Mouse (Mus musculus) spleen, adult 2 months (tissue): ENCODE results near the gene Sult4a1. TPM values are rescaled to one million over a fixed set of nuclear protein-coding genes. Genes with fewer than 3 reads are reported as not detected.
"Not testable (repeated sequence)": the region's sequence is repeated elsewhere in the genome, so short reads cannot be mapped to it uniquely, and the experiment has no call there.

Experiments used
- DNase-seq, 2 experiments: peaks; one replicate each; pipeline versions ENCODE4 v3.0.0 to v3.0.0-alpha.2; 2012 to 2021; ENCODE audit warnings: low spot score in 2 of 2, low read depth in 1 of 2
- H3K27ac ChIP-seq: fragments of 200-500 bp; 2 replicates; pipeline ENCODE4 v1.5.1; 2012; ENCODE audit warnings: low read length, inconsistent platforms; ENCODE audit not compliant: insufficient read depth
- H3K27me3 ChIP-seq: fragments of 200-500 bp; 2 replicates; pipeline ENCODE4 v1.6.1; 2012; ENCODE audit warnings: mild to moderate bottlenecking, moderate library complexity, low read length, inconsistent platforms; ENCODE audit not compliant: control insufficient read depth, insufficient read depth
- H3K36me3 ChIP-seq: fragments of 200-500 bp; 2 replicates; pipeline ENCODE4 v1.6.1; 2012; ENCODE audit warnings: mild to moderate bottlenecking, low read length, inconsistent platforms; ENCODE audit not compliant: control insufficient read depth, insufficient read depth
- H3K4me1 ChIP-seq: fragments of 200-500 bp; 2 replicates; pipeline ENCODE4 v1.6.1; 2011; ENCODE audit warnings: inconsistent platforms; ENCODE audit not compliant: control insufficient read depth, insufficient read depth, insufficient read length
- H3K4me3 ChIP-seq: fragments of 200-500 bp; 2 replicates; pipeline ENCODE4 v1.5.1; 2011; ENCODE audit warnings: mild to moderate bottlenecking, inconsistent platforms; ENCODE audit not compliant: insufficient read depth, insufficient read length; ENCODE audit errors: extremely low read depth
- CTCF ChIP-seq: fragments of 200-500 bp; IDR thresholded peaks from 2 replicates; pipeline ENCODE4 v1.5.1; 2011; ENCODE audit warnings: mild to moderate bottlenecking, inconsistent platforms; ENCODE audit not compliant: insufficient read depth, insufficient read length, insufficient replicate concordance; ENCODE audit errors: extremely low read depth
- POLR2A ChIP-seq: fragments of 200-500 bp; IDR thresholded peaks from 2 replicates; pipeline ENCODE4 v1.6.1; 2011; ENCODE audit warnings: low read depth, low read length, inconsistent platforms
- WGBS: fragments of 180-500 bp; shearing (Covaris S2); methylation state at CpG from one replicate; pipeline ENCODE4 v1.1.7; 2018; 5-methylcytosine and 5-hydroxymethylcytosine counted together
- polyA plus RNA-seq: library from polyadenylated mRNA; depleted of rRNA; stranded (reverse); fragments of >200 nt; gene quantifications from 2 replicates; pipeline ENCODE4 v1.2.3, GENCODE M21; 2012

The Sult4a1 gene
- polyA plus RNA-seq, 1 experiment: 0.29 TPM

GRCm38 (mm10) chr15:84104626-84105025 is 928 bp downstream of the Sult4a1 start:
- WGBS: 78% methylated on average over 7 of the region's 7 CpGs
- no peak for TF ChIP-seq POLR2A
- TF ChIP-seq CTCF: no peak
- peaks cover 5% of the 10 kb centered on the region for H3K4me1 ChIP-seq
- no peak for DNase-seq
- no peak overlapping the region for H3K27ac ChIP-seq
- no peaks in the 10 kb centered on the region for H3K36me3 ChIP-seq
- H3K27me3 ChIP-seq: peaks cover 12% of the 10 kb centered on the region
- no peak overlapping the region for H3K4me3 ChIP-seq

DNA sequence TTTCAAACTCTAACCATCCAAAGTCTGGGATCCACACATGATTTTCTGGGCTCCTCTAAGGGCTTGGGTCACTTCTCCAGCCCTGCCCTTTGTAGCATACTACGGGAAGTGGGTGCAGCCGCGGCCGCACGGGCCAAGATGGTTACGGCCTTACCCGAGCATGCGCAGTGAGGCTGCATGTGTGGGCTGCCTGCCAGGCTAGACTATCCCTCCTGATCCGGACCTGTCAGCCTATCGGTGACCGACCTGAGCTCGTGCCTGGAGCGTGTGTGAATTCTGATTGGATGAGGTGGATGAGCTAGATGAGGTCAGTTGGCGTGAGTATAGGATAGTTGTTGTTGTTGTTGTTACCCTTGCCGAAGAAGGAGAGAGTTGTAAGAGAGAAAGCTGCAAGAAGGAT is 8.0 kb downstream of the Sult4a1 start:
- not testable (repeated sequence) for H3K36me3 ChIP-seq, H3K27ac ChIP-seq, H3K4me3 ChIP-seq, DNase-seq, H3K27me3 ChIP-seq, H3K4me1 ChIP-seq
- 87% methylated on average over 15 of the region's 15 CpGs for WGBS

GRCm38 (mm10) chr15:84096051-84096450 is 9.5 kb downstream of the Sult4a1 start:
- no peak overlapping the region for H3K27ac ChIP-seq
- no peaks in the 10 kb centered on the region for H3K4me1 ChIP-seq
- WGBS: 79% methylated on average over 8 of the region's 8 CpGs
- no peak for DNase-seq
- H3K4me3 ChIP-seq: no peak overlapping the region
- TF ChIP-seq POLR2A: no peak
- no peak for TF ChIP-seq CTCF
- H3K27me3 ChIP-seq: no peaks in the 10 kb centered on the region
- H3K36me3 ChIP-seq: no peaks in the 10 kb centered on the region

DNA sequence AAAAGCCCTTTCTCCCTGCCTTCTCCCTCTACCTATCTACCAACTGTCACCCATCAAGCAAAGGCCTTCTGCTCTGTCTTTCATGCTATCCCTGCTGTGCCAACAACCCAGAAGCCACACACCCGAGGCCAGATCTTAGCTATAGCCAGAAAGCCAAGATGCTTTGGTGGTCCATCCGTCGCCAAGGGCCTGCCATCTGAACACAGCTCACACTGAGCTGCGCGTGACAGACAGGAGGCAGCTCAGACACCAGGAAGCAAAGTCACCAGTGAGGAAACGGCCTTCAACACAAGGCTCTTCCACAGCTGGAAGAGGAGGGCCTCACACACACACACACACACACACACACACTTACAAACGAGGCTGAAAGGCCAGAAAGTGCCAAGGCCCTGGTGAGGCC is 10.6 kb downstream of the Sult4a1 start:
- H3K27ac ChIP-seq: no peak overlapping the region
- H3K27me3 ChIP-seq: no peaks in the 10 kb centered on the region
- no peaks in the 10 kb centered on the region for H3K4me1 ChIP-seq
- no peaks in the 10 kb centered on the region for H3K36me3 ChIP-seq
- TF ChIP-seq POLR2A (no peak), CTCF (no peak)
- WGBS: 54% methylated on average over 7 of the region's 7 CpGs
- no peak for DNase-seq
- no peak overlapping the region for H3K4me3 ChIP-seq

- TF ChIP-seq POLR2A: no peak
- no peak for TF ChIP-seq CTCF
- 51% methylated on average over 9 of the region's 9 CpGs for WGBS
Measured at GRCm38 (mm10) chr15:84086775-84087174, 18.8 kb downstream of the Sult4a1 start.

DNA sequence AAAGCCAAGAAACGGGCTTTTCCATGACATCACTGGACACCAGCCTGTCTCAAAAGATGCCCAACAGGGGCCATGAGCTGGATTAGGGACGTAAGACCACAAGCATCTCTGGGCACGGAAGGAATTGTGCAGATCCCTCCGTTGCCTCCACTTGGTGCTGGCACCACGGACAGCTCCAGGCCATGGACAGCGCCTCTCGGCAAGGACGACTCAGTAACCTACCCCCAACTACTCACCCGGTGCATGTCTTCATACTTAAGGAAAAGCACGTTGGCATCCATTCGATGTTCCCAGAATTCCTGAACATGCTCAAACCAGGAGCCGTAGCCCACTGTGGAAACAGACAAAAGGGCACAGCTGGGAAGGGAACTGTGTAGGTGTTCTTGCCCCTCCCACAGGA is 19.2 kb downstream of the Sult4a1 start:
- Histone ChIP-seq H3K27me3 (no peaks in the 10 kb centered on the region), H3K4me1 (no peaks in the 10 kb centered on the region), H3K4me3 (no peak overlapping the region), H3K27ac (no peak overlapping the region), H3K36me3 (no peaks in the 10 kb centered on the region)
- WGBS: 35% methylated on average over 12 of the region's 12 CpGs
- TF ChIP-seq POLR2A: no peak
- no peak for TF ChIP-seq CTCF
- DNase-seq: no peak

More at GRCm38 (mm10) chr15:84086775-84087174, 18.8 kb downstream of the Sult4a1 start:
- H3K4me3 ChIP-seq: no peak overlapping the region
- H3K27me3 ChIP-seq: no peaks in the 10 kb centered on the region
- H3K4me1 ChIP-seq: no peaks in the 10 kb centered on the region
- no peak for DNase-seq
- H3K27ac ChIP-seq: no peak overlapping the region
- no peaks in the 10 kb centered on the region for H3K36me3 ChIP-seq

DNA sequence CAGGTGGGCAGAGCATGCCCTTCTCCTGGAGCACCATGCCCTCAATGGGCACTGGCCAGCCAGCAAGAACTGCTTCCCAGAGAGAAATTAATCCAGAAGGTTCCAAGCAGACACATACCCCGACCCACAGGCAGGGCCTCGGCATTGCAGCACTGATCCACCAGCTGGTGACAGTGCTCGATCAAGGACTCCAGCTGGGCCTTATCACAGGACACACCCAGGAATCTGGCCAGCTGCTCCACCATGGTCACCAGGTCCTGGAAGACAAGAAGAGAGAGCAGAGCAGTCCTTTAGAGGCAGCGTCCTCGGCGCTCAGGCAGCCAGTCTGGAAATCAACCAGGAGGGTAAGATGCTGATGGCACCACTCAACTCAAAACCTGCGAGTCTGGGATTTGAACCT is 25.5 kb downstream of the Sult4a1 start:
- no peak for DNase-seq
- Histone ChIP-seq H3K27me3 (no peaks in the 10 kb centered on the region; the same call in 1 of the 2 replicates), H3K27ac (no peak overlapping the region), H3K36me3 (no peaks in the 10 kb centered on the region), H3K4me1 (no peaks in the 10 kb centered on the region), H3K4me3 (no peak overlapping the region)
- WGBS: 69% methylated on average over 7 of the region's 7 CpGs
- no peak for TF ChIP-seq CTCF
- no peak for TF ChIP-seq POLR2A

DNA sequence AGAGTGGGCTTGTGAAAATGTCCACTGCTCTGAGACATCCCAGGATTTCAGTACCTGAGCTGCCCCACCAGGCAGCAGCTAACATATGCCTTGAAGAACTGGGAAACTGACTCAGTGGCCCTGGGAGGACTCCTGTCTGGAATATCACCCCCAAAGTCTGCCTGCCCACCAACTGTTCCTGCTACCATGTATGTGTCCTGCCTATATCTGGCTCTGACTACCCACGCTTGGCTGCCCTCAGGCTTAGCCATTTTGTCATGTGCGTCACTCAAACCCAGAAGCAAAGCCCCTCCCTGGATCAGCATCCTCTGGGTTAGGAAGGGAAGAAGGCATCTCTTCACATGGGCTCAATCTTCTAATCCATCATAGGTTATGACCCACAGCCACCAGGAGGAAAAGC is 26.0 kb downstream of the Sult4a1 start:
- H3K27me3 ChIP-seq: no peaks in the 10 kb centered on the region; the same call in 1 of the 2 replicates
- no peak overlapping the region for H3K27ac ChIP-seq
- WGBS: 84% methylated on average over 2 of the region's 2 CpGs
- TF ChIP-seq POLR2A: no peak
- TF ChIP-seq CTCF: no peak
- H3K4me3 ChIP-seq: no peak overlapping the region
- DNase-seq: no peak
- H3K4me1 ChIP-seq: no peaks in the 10 kb centered on the region
- H3K36me3 ChIP-seq: no peaks in the 10 kb centered on the region
